Mouse (Mus musculus) thymus, postnatal 14 days (tissue): ENCODE results near the gene Olfr1361.

Experiments used
- DNase-seq: peaks from one replicate; pipeline ENCODE4 v3.0.0; 2021

Gene Olfr1361

DNA sequence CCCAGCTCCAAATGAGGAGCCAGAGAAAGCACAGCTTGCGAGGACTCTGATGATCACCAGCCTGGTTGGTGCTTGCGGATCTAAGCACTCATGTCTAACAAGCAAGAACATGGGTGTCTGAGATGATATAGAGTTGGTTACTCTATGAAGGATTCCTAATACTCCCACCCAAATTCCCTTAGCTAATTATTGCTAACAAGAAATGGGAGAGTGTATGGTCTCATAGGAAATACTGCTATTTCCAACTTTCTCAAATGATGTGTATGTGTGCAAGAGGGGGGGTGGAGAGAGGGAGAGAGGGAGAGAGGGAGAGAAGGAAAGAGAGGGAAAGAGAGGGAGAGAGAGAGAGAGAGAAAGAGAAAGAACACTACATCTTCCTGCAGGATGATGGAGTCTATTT is at the start of gene Olfr1361:
TSS of gene Olfr1361 (minus strand) at position 101 of the 400 bp plus-strand sequence.
- DNase-seq = no peak

DNA sequence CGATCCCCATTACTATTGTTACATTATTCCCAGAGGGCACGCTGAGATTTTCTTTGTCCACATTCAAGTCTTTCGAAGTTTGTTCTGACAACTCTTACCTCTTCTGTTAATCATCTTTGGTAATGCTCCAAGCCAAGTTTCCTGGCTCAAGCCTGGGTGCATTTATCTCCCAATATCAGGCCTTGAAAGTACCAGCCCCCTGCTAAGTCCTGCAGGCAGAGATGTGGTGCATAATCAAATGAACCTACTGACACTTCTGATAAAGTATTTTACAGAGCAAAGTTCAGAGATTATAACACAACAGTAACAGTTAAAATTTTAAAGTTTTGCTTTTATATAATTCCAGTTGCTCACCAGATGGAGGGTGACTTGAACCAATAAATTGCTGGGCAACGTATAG is 48.5 kb upstream of the Olfr1361 start:
- DNase-seq = no peak

DNA sequence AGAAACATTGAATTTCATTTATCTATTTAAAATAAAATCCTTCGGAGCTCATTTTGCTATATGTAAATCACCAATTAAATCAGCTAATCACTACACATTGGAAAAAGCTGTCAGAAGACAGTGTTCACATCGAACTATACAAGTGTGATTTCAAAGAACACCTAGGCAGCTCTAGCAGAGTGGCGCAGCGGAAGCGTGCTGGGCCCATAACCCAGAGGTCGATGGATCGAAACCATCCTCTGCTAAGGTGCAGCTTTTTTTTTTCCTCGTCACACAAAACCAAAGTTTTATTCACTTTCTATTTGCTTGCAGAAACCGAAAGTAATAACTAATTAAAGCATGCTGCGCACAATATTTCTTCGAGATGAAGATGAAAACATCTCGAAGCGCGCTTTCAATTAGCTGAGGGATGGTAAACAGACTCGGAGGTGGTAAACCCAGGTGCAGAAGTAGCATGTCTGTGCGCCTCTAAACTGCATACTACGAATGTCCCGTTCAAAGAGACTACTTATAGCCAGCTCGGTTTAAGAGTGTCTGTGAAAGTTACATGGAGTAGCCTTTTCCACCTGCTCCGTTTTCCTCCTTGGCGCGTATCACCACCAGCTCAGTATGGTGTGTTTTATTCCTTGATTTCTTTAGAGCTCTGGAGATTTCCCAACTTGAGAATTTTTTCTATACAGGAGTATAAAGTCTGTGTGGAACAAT is 47.8 kb upstream of the Olfr1361 start:
- peak; percentile 85 for DNase-seq

DNA sequence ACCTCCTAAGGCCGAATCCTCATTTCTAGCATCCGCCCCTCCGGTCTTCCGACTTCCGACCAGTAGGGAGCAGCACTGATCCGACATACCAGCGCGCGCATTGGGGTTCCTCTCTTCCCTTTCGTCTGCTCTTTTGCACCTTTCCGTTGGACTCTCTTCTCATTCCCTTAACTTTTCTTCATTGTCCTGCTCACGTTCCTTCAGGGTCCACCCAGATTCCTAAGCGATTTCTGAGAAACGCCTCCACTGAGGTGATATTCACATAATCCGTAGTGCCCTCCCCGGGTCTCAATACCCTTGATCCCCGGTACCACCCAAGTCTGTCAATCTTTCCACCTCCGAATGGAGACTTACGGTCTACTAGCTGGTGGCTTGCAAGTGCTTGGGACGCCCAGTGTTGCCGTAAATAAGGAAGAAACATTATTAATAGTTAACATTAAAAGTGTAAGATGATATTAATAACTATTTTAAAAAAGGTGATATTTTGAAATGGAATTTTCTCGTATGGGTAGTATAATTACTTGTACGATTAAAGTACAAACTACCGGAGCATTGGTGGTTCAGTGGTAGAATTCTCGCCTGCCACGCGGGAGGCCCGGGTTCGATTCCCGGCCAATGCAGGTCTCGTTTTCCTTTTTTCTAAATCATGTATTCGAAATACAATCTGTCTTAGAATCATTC is 47.0 kb upstream of the Olfr1361 start:
- peak; percentile 92 for DNase-seq

DNA sequence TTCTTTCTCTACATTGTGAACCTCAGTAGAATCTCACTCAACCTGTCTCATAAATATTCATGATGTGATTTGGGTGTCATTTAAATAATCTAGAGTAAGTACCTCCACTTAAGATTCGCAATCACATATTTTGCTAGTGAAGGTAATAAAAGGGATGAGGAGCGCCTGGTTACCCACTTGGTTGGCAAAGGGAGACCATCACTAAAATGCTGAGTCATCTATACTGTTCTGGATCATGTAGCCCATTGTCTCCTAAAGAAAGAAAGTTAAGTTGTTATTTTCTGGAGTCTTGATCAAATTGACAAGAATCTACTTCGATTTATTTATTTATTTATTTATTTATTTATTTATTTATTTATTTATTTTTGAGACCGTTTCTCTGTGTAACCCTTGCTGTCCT is 43.5 kb upstream of the Olfr1361 start:
- no peak for DNase-seq

DNA sequence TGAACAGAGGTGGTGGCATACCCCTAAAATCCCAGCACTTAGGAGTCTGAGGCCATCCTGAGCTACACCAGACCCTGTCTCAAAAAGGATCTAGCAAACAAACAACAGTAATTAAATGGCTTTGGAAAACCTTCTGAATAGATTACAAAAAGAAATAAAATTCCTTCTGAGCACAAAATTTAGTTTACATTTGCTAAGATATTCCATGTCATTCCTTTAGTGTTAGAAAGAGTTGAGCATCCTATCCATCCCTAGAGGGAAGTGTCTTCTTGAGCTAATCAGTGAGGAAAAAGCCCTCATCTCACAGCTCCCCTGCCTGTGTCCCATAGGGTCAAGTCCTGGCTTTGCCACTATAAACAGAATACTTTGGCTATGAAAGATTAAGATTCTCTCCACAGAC is 34.6 kb upstream of the Olfr1361 start, which contains the start of gene Olfr1359:
TSS of gene Olfr1359 (plus strand) at position 301 of the 400 bp plus-strand sequence.
- no peak for DNase-seq

DNA sequence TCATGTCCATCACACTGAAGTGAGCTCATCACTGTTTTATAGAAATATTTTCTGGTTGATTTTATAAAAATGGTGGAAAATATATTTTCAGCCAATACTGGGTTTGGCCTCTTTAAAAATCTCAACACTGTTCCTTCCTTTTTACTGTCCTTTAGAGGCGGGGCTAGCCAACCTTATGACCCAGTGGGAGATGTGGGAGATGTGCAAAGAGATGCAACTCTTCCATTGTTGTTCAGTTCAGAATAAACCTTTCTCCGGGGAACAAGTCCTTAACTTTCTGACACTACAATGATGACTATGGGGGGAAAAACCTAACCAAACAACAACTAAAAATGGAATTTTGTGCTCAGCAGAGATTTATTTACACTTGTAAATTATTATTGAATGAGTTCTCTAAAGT is 14.1 kb upstream of the Olfr1361 start, which contains the start of gene Olfr1360:
TSS of gene Olfr1360 (minus strand) at position 101 of the 400 bp plus-strand sequence.
- no peak for DNase-seq

DNA sequence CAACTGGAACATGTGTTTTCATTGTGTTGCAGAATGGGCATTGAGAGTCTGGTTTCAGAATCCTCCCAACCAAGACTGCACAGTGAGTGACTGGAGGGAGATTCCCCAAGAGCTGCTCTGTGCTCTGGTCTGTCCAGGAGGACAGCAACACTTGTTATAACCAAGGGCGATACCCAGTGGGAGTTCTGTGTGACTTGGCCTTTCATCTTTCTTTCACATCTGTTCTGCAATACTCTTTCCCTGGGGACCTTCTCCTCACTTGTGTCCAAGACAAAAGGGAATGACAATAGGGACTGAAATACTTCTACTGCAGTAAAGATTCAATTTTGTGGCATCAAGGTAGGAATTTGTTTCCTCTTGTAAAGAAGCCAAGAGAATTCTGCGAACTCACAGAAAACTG is 20.8 kb downstream of the Olfr1361 start, which contains the start of gene Olfr11:
TSS of gene Olfr11 (minus strand) at position 101 of the 400 bp plus-strand sequence.
- no peak for DNase-seq

DNA sequence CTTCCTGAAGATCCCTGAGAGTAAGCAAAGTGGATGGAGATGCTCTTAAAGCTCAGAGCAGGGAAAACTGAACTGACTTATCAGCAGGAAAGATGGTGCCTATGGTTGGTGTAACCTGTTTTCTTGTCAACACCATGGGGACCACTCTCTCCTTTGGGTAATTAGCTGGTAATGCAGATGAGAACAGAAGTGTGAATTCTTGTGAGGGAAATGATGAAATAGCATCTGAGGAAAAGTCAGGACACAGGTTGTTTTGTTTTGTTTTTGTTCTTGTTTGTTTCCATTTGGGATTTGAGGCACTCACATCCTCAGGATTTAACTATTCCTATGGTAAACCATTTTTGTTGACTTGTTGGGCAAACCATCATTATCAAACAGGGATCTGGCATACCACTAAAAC is 49.3 kb downstream of the Olfr1361 start, which contains the start of gene Olfr1362:
TSS of gene Olfr1362 (minus strand) at position 101 of the 400 bp plus-strand sequence.
- no peak for DNase-seq
